Mouse (Mus musculus) neural tube, embryonic 15.5 days (tissue): ENCODE measurements at regions not wholly inside any gene's neighbourhood (a gene's known extent, or its start where the extent isn't known, plus 50 kb on each side); places are given as distances from the start of the nearest gene placed in this dataset.
A peak's percentile ranks its signal among the peaks of the same experiment; 100 is the strongest.

ENCODE experiments used
- ATAC-seq: fragments of 200-750 bp; cut with Nextera tagmentation; 2 replicates; pipeline ENCODE4 v1.8.0; 2017; ENCODE audit warnings: mild to moderate bottlenecking, moderate TSS enrichment, moderate library complexity; ENCODE audit not compliant: low FRiP score
- H3K27ac ChIP-seq: fragments of 300-500 bp; sonication (generic); replicated peaks from 2 replicates; pipeline ENCODE4 v1.5.1; 2015; ENCODE audit warnings: mild to moderate bottlenecking, inconsistent platforms
- H3K27me3 ChIP-seq: fragments of 300-500 bp; sonication (generic); replicated peaks from 2 replicates; pipeline ENCODE4 v1.6.1; 2015; ENCODE audit warnings: inconsistent platforms
- H3K36me3 ChIP-seq: fragments of 300-500 bp; sonication (generic); 2 replicates; pipeline ENCODE4 v1.6.1; 2015; ENCODE audit warnings: inconsistent platforms
- H3K4me1 ChIP-seq: fragments of 300-500 bp; sonication (generic); 2 replicates; pipeline ENCODE4 v1.6.1; 2015; ENCODE audit warnings: inconsistent platforms
- H3K4me2 ChIP-seq: fragments of 300-500 bp; sonication (generic); 2 replicates; pipeline ENCODE4 v1.6.1; 2015; ENCODE audit warnings: inconsistent platforms, mild to moderate bottlenecking, moderate library complexity
- H3K4me3 ChIP-seq: fragments of 300-500 bp; sonication (generic); replicated peaks from 2 replicates; pipeline ENCODE4 v1.5.1; 2015; ENCODE audit warnings: mild to moderate bottlenecking, inconsistent platforms
- H3K9ac ChIP-seq: fragments of 300-500 bp; sonication (generic); replicated peaks from 2 replicates; pipeline ENCODE4 v1.6.1; 2015; ENCODE audit warnings: mild to moderate bottlenecking, inconsistent platforms
- H3K9me3 ChIP-seq: fragments of 300-500 bp; sonication (generic); replicated peaks from 2 replicates; pipeline ENCODE4 v1.6.1; 2016; ENCODE audit warnings: inconsistent platforms
- WGBS: fragments of 180-500 bp; shearing (Covaris S2); methylation state at CpG from one replicate; pipeline ENCODE4 v1.1.7; 2015; ENCODE audit warnings: mixed read lengths; 5-methylcytosine and 5-hydroxymethylcytosine counted together

- WGBS, result 60% methylated on average over 7 of the region's 7 CpGs
- Histone ChIP-seq H3K36me3 (no peaks in the 10 kb centered on the region), H3K27ac (no peak overlapping the region), H3K27me3 (no peaks in the 10 kb centered on the region), H3K4me3 (no peak overlapping the region), H3K4me2 (no peak overlapping the region), H3K4me1 (peaks cover under 1% of the 10 kb centered on the region; the same call in 1 of the 2 replicates), H3K9me3 (no peaks in the 10 kb centered on the region), H3K9ac (no peak overlapping the region)
- no peak for ATAC-seq
These were observed 83.2 kb upstream of the Sipa1l1 start for GRCm38 (mm10) chr12:82085771-82086400.

- Histone ChIP-seq H3K4me3 (no peak overlapping the region), H3K4me2 (no peak overlapping the region), H3K9me3 (no peaks in the 10 kb centered on the region), H3K9ac (no peak overlapping the region), H3K27me3 (no peaks in the 10 kb centered on the region), H3K36me3 (no peaks in the 10 kb centered on the region), H3K27ac (no peak overlapping the region), H3K4me1 (no peaks in the 10 kb centered on the region)
- no peak for ATAC-seq
These were observed 82.7 kb upstream of the Sipa1l1 start for GRCm38 (mm10) chr12:82086441-82086840.

- ATAC-seq, result no peak
- H3K9ac ChIP-seq, result no peak overlapping the region
- H3K4me3 ChIP-seq, result no peak overlapping the region
- WGBS, result 87% methylated on average over 6 of the region's 6 CpGs
- no peaks in the 10 kb centered on the region for H3K9me3 ChIP-seq
- no peaks in the 10 kb centered on the region for H3K36me3 ChIP-seq
- no peak overlapping the region for H3K4me2 ChIP-seq
- H3K27me3 ChIP-seq, result no peaks in the 10 kb centered on the region
- no peak overlapping the region for H3K27ac ChIP-seq
- peaks cover 12% of the 10 kb centered on the region; the same call in 1 of the 2 replicates for H3K4me1 ChIP-seq
These were observed 79.8 kb upstream of the Sipa1l1 start for GRCm38 (mm10) chr12:82089288-82089687.

- WGBS, result 33% methylated on average over 7 of the region's 7 CpGs
- Histone ChIP-seq H3K27me3 (no peaks in the 10 kb centered on the region), H3K4me3 (no peak overlapping the region), H3K4me2 (no peak overlapping the region), H3K9ac (no peak overlapping the region), H3K4me1 (peaks cover 12% of the 10 kb centered on the region; the same call in 1 of the 2 replicates), H3K9me3 (no peaks in the 10 kb centered on the region), H3K36me3 (no peaks in the 10 kb centered on the region), H3K27ac (no peak overlapping the region)
- no peak for ATAC-seq
These were observed 75.8 kb upstream of the Sipa1l1 start for GRCm38 (mm10) chr12:82093317-82093716.

- WGBS, result 85% methylated on average over 1 of the region's 1 CpGs
- Histone ChIP-seq H3K27me3 (no peaks in the 10 kb centered on the region), H3K36me3 (no peaks in the 10 kb centered on the region), H3K4me1 (peaks cover 12% of the 10 kb centered on the region; the same call in 1 of the 2 replicates), H3K4me2 (no peak overlapping the region), H3K4me3 (no peak overlapping the region), H3K9me3 (no peaks in the 10 kb centered on the region), H3K27ac (no peak overlapping the region), H3K9ac (no peak overlapping the region)
- no peak for ATAC-seq
These were observed 73.7 kb upstream of the Sipa1l1 start for GRCm38 (mm10) chr12:82095396-82095795.

- Histone ChIP-seq H3K36me3 (no peaks in the 10 kb centered on the region), H3K27ac (no peak overlapping the region), H3K4me3 (no peak overlapping the region), H3K4me2 (no peak overlapping the region), H3K9me3 (no peaks in the 10 kb centered on the region), H3K27me3 (no peaks in the 10 kb centered on the region), H3K9ac (no peak overlapping the region), H3K4me1 (peaks cover 9% of the 10 kb centered on the region; the same call in 1 of the 2 replicates)
- no peak for ATAC-seq
- 85% methylated on average over 6 of the region's 6 CpGs for WGBS
These were observed 72.0 kb upstream of the Sipa1l1 start for GRCm38 (mm10) chr12:82097126-82097525.

- Histone ChIP-seq H3K9ac (no peak overlapping the region), H3K36me3 (no peaks in the 10 kb centered on the region), H3K4me1 (0 out of 2 replicates have a peak, but pooled peaks cover 4% of the 10 kb centered on the region), H3K27me3 (no peaks in the 10 kb centered on the region), H3K9me3 (no peaks in the 10 kb centered on the region), H3K4me3 (no peak overlapping the region), H3K27ac (no peak overlapping the region), H3K4me2 (no peak overlapping the region)
- WGBS, result 93% methylated on average over 4 of the region's 4 CpGs
- no peak for ATAC-seq
These were observed 71.5 kb upstream of the Sipa1l1 start for GRCm38 (mm10) chr12:82097620-82098019.

- ATAC-seq, result no peak
- Histone ChIP-seq H3K4me1 (peaks cover 7% of the 10 kb centered on the region; the same call in 1 of the 2 replicates), H3K4me2 (no peak overlapping the region), H3K9ac (no peak overlapping the region), H3K27ac (no peak overlapping the region), H3K9me3 (no peaks in the 10 kb centered on the region), H3K27me3 (no peaks in the 10 kb centered on the region), H3K36me3 (no peaks in the 10 kb centered on the region), H3K4me3 (no peak overlapping the region)
- WGBS, result 69% methylated on average over 10 of the region's 10 CpGs
These were observed 64.9 kb upstream of the Sipa1l1 start for GRCm38 (mm10) chr12:82104211-82104610.

GRCm38 (mm10) chr12:82105184-82106031, 63.7 kb upstream of the Sipa1l1 start:
- Histone ChIP-seq H3K27ac (peak overlapping the region; percentile 18; the same call in 1 of the 2 replicates), H3K36me3 (no peaks in the 10 kb centered on the region), H3K4me1 (peaks cover 7% of the 10 kb centered on the region; the same call in 1 of the 2 replicates), H3K9me3 (no peaks in the 10 kb centered on the region), H3K4me2 (no peak overlapping the region), H3K9ac (no peak overlapping the region), H3K27me3 (no peaks in the 10 kb centered on the region), H3K4me3 (no peak overlapping the region)
- WGBS, result 68% methylated on average over 17 of the region's 17 CpGs
- ATAC-seq, result no peak

- WGBS, result 74% methylated on average over 7 of the region's 7 CpGs
- H3K27me3 ChIP-seq, result no peaks in the 10 kb centered on the region
These were observed 53.4 kb upstream of the Sipa1l1 start for GRCm38 (mm10) chr12:82115766-82116165.

More at GRCm38 (mm10) chr12:82115766-82116165, 53.4 kb upstream of the Sipa1l1 start:
- Histone ChIP-seq H3K36me3 (no peaks in the 10 kb centered on the region), H3K4me2 (no peak overlapping the region), H3K9me3 (no peaks in the 10 kb centered on the region), H3K27ac (no peak overlapping the region), H3K9ac (no peak overlapping the region), H3K4me3 (no peak overlapping the region), H3K4me1 (no peaks in the 10 kb centered on the region)
- ATAC-seq, result no peak
